Mouse (Mus musculus): Measurements from ENCODE around the gene Cfap58.

Gene Cfap58

DNA sequence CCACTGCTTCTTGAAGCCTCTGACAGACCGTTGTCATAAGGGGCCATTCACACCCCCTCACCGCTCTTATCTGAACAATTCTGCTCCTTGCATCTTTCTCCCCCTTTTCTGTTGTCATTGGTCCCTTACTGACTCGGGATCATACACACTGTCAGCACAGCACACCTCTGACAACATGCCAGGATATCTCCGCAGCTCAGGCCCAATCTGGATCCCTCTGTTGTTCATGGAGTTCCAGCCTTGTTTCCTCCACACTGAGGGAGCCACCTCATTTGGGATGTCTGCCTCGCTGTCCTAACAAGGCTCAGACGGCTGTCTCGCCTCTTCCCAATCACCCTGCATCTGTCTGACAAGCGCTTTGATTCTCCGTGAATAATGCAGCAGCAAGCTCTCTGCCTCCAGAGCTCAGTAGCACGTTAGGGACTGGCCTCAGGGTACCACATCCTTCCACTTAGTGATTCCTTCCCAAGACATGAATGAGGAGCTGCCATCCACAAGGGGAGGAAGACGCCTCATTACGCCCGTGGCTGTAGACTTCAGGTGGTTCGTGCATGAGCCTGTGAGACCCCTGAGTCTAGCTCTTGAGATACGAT lies 40.7 kb downstream of the Cfap58 start:
- DNase-seq (ENCODE audit: low spot score), result no peak

DNA sequence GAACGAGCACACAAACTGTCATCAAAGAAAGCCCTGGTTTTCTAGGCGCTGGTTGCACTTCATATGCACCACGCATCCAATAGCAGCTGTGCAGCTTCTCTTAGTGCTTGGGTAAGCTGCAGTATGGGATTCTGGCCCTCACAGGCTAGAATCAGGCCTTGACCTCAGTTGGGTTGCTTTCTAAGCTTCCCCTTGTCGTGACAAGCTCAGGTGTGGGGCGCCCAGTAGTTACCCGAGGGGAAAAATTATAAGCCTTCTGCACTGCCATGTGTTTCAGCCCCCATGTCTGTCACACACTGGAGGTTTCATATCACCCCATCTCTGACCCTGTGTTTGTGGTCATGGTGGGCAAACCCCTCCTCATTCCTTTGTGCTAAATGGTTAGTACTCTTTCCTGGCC lies 42.0 kb downstream of the Cfap58 start:
- DNase-seq (ENCODE audit: low spot score), result no peak

DNA sequence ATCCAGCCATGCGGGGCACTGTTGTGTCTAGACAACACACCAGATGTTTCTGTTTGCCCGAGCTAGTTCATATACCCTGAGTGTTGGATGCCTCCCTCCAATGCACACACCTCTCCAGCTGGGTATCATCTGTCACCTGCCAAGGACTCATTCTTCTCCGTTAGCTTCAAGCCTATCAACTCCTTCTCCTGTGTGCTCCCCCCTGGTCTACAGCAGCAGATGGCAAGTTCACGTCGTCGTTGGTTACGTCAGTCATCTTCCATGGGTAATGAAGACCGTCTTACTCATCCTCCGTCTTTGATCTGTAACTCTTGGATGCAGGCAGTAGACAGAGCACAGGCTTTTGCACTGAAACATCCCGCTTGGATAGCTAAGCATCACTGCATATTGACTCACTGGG lies 42.8 kb downstream of the Cfap58 start:
- DNase-seq (ENCODE audit: low spot score), result no peak

DNA sequence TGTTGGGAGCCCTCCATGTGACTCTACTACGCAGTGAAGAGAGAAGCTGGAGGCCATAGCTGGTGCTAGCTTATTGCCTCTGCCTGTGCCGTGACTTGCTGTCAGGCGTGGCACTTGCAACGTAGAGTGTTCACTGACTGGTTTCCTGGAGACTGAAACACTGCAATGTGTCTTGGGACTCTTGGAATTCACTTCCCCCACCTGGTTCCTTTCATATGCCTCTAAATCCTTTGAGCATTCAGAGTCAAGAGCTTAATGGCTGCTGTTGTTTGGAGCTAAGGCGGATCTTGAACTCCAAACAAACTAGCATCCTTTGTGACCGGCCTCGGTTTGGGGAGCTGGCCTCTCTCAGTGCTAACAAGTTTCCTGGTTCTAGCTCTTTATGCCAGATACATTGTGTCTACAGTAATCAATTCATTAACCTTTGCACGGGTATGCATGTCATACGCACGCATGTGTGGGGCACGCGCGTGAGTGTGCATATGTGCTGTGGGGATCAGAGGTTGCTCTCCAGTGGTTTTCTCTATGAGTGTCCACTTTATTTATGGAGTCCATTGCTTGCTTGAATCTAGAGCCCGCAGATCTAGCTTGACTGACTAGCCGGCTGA lies 48.2 kb downstream of the Cfap58 start:
- no peak for DNase-seq (ENCODE audit: low spot score)

DNA sequence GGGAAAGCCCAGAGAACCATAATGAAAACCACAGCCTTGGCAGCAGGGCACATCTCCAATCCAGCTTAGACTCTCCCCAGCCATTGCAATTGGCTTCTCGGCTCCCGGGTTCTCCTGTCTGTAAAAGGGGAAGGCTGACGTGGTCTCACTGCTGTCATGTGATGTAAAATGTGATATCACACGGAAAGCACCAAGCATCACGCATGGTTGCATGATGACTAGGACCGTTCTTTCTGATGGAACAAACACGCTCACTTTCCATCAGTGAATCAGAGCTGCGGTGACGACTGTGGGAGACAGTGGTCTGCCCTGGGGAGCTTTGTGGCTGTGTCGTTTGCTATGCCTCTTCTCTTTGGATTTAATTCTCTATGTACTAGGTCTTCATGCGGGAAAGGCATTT lies 50.5 kb downstream of the Cfap58 start:
- DNase-seq (ENCODE audit: low spot score), result no peak

DNA sequence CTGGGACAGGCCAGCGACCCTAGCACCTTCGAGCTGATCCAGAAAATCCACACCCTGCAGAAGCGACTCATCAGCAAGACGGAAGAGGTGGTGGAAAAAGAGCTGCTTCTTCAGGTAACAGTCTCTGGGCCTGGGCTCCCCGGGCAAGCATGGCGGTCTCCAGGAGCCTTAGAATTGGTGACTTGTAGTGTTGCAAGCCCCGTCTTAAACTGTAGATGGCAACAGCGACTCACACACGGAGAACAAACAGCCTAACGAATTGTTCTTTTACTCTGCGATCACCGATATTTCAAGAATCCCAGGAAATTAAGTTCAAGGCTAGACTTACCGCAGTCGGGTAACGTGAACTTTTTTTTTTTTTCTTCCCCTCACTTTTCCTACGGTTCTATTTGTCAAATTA lies 51.0 kb downstream of the Cfap58 start:
- peak; percentile 31 for DNase-seq (ENCODE audit: low spot score)

DNA sequence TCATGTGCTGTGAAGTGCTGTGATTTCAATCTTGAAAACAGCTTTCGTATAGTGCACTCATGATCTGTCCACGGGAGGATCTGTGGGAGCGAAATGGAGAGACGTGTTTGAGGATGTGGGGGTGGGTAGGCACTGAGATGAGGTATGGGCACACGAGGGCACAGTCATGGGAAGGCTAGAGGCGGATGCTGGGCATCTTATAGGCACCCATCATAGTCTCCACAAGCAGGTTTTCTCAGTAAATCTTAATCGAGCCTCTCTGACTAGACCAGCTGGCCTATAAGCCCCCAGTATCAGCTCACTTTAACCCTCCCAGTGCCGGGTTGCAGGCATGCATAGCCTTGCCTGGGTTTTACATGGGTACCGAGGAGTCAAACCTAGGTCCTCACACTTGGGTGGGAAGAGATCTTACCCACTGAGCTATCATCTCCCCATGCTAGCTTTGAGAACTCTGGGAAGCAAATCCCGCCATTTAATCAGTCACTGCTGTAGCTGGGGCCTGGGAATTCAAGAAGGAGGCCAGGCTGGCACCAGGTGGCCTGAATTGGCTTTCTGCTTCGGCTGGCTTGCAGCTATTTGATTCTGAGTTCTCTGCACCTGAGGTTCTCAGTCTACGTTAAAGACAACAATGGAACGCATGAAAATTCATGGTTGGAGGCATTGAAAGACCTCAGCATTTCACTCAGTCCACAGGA lies 51.6 kb downstream of the Cfap58 start:
- no peak for DNase-seq (ENCODE audit: low spot score)

DNA sequence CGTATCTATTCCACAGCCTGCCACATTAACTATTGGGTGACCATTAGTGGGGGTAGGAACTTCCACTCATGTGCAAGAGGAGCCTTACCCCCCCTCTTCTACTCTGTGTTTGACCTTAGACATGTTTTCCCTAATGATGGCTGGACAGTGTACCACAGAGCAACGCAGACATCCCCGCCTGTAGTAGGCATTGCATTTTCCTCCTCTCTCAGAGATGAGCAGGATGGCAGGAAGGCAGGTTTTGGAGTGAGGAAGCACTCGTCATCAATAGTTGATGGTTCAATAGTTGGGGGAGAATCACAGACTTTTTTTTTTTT lies 52.1 kb downstream of the Cfap58 start:
- DNase-seq (ENCODE audit: low spot score), result no peak

DNA sequence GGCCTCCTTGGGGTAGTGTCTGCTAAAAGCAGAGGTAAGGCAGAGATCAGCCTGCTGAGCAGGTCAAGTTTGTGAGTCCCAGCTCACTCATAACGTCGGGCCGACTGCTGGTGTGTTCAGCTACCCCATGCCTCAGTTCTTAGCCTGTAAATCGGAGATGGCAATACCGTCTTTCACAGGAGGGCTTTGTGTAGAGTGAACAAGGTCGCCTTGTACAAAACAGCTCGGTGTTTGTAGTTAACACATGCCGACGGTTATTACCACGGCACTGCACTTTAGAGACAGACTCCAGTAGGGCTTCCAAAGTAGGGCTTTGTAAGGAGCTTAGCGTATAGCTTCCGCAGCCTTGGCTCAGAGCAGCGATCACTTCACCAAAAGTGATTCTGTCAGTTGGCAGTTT lies 63.8 kb downstream of the Cfap58 start:
- no peak for DNase-seq (ENCODE audit: low spot score)

DNA sequence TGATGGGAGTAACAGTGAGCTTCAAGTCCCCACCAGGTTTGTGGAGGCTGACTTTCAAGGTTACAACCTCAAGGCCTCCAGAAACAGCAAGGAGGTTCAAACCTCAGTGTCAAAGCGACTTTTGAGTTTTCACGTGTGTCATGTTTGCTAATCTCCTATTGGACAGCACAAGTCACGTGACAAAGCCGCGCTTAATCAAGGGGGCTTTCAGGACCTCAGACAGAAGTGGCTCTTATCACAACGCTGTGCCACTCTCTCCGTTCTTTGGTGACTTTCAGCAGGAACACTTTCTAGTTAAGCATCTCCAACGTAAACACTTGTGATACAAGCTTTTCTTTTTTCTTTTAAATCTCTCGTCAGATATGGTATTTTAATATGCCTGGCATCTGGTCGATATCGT lies 64.3 kb downstream of the Cfap58 start:
- DNase-seq (ENCODE audit: low spot score), result no peak

- DNase-seq (ENCODE audit: low spot score), result no peak
These were observed 71.4 kb downstream of the Cfap58 start for GRCm38 (mm10) chr19:48008771-48009413.

DNA sequence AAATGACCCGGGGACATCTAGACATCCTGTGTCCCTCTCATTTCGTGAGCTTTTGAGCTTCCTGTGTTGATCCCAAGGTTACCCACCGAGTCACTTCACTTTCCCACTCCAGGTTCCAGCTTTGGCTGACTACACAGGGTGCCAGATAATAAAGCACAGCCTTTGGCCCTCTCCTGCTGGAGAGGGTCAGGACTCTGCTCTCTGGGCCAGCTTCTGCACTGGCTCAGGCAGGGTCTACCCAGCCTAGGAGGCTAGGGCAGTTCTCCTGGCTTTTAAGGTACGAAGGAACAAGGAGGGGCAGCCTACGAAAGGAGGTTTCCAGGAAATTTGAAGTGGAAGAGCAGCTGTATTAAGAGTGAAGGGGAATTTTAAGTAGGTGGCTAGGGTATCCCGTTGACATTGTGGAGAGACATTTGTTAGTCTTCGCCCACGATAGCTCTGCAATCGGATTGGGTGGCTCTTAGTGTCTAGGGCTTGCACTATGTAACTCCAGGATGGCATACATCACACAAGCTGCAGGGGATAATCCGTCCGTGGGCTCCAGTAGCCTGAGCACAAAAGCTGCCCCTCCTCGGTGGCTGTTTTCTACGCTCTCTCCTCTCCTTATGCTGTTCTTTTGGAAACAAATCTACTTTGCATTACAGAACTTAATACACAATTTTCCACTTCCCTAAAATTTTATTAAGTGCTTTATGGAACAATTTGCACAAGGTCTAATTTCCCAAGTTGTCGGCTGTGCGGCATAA lies 72.3 kb downstream of the Cfap58 start:
- no peak for DNase-seq (ENCODE audit: low spot score)

GRCm38 (mm10) chr19:48020103-48020502 lies 82.6 kb downstream of the Cfap58 start:
- no peak for DNase-seq (ENCODE audit: low spot score)

DNA sequence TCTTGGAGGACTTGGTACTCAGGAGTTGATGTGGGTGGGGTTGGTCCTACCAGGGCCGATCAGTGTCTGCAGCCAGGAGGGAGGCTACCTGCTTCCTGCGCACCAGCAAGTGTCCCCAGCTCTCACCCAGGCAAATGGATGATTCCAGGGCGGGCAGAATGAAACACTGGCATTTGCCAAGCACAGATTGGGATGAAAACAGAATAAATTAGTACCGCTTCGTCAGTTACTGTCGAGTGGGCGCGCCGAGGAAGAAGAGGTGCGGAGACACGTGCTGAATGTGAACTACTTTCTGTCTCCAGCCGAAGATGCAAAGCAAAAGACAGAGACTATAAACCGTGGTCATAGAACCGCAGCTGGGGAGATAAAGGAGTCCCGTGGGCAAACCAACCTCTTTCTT lies 84.0 kb downstream of the Cfap58 start:
- no peak for DNase-seq (ENCODE audit: low spot score)

DNA sequence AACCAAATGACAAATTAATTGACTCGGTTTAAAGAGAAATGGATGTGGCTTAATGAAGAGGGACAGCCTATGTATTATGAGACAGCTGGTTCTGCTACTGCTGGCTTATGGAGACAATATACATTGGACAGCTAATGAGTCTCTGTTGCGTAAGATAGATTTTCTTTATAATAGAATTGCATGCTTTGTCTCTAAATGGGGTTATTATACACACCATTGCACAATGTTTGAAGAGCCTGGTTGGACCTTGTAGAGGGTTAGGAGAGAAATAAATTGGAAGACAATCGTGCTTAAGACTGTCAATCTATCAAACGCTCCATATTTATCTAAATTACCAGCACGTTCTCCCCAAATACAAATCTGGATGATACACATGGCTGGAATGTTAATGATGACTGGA lies 85.3 kb downstream of the Cfap58 start:
- DNase-seq (ENCODE audit: low spot score), result no peak

DNA sequence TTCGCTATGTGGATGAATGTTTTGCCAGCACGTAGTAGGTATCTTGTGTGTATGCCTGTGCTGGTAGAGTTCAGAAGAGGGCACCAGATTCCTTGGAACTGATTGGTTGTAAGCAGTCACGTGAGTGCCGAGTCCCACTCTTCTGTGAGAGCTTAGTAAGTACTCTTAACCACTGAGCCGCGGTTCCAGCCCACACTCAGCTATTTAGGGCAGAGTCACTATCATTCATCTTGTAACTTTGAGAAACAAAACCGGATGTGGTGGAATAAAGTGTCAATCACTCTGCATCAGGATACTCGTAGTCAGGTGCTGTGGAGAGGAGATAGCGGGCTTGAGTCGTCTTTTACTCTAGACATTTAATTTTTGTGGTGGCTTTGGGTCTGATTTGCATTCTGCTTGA lies 86.3 kb downstream of the Cfap58 start:
- no peak for DNase-seq (ENCODE audit: low spot score)

DNA sequence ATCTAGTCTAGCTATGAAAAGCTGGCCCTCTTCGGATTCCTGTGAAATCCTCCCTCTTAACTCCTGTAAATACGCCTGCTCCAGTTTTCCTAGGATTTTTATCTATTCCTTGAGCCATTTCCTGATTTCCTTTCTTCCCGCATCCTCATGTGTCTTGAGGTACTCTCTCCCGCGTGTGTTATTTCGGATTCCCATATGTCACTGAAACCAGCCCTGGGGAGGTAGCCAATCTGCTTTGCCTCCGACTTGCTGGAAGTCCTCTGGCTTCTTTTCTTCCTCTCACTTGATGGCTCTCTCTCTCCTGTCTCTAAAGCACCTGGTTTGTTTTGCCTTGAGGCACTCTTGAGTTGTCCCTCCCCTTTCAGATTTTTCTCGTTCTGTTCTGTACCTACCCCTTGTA lies 87.9 kb downstream of the Cfap58 start:
- DNase-seq (ENCODE audit: low spot score), result no peak

DNA sequence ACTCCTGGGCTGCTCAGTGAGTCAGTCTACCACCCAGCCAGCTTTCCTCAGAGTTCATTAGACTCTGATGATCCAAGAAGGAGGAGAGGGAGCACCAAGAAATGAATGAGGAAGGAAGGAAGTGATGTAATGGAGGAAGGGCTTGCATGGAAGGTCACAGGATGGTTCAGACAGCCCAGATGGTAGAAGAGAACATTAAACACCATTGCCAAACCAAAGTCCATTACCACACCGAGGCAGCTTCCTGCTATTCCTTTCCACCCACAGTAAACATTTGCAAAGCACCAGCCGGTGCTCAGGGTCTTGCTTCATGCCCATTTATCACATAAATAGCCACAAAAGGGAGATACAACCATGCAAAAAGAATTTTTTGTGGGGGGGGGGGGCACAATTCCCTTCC lies 89.4 kb downstream of the Cfap58 start:
- no peak for DNase-seq (ENCODE audit: low spot score)

- no peak for DNase-seq (ENCODE audit: low spot score)
These were observed 102.1 kb downstream of the Cfap58 start for GRCm38 (mm10) chr19:48039554-48039953.

GRCm38 (mm10) chr19:48047315-48047714 lies 109.8 kb downstream of the Cfap58 start:
- no peak for DNase-seq (ENCODE audit: low spot score)

GRCm38 (mm10) chr19:48049361-48049760 lies 111.9 kb downstream of the Cfap58 start:
- DNase-seq (ENCODE audit: low spot score), result no peak

DNA sequence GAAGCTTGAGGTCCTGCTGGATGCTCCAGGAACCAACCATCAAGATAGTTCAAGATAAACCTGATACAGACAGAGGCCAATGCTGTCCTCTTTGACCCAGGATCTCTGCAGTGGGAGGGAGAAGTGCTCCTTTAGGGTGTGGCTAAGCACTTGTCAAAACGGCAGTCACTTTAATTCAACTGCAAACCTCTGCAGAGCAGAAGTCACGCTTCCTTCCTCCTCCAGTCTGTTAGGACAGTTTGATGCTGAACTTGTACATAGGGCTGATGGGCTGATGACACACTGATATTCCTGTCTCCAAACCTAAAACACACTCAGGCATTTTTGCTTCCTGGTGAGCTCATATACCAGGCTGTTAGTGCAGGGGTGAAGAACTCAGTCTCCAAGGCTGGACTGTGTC lies 125.8 kb downstream of the Cfap58 start:
- DNase-seq (ENCODE audit: low spot score), result no peak

GRCm38 (mm10) chr19:48079718-48080117 lies 142.2 kb downstream of the Cfap58 start:
- no peak for DNase-seq (ENCODE audit: low spot score)

Data from layer of hippocampus, adult 9-10 months (tissue).